Mouse (Mus musculus) liver (tissue): ENCODE measurements around the gene Ccdc157.
A peak's percentile ranks its signal among the peaks of the same experiment; 100 is the strongest.
"Not testable (repeated sequence)": the region's sequence is repeated elsewhere in the genome, so short reads cannot be mapped to it uniquely, and the experiment has no call there.

Experiments used
- DNase-seq: peaks from one replicate; pipeline ENCODE4 v3.0.0-alpha.2; 2020; ENCODE audit warnings: mixed read lengths

Gene Ccdc157

DNA sequence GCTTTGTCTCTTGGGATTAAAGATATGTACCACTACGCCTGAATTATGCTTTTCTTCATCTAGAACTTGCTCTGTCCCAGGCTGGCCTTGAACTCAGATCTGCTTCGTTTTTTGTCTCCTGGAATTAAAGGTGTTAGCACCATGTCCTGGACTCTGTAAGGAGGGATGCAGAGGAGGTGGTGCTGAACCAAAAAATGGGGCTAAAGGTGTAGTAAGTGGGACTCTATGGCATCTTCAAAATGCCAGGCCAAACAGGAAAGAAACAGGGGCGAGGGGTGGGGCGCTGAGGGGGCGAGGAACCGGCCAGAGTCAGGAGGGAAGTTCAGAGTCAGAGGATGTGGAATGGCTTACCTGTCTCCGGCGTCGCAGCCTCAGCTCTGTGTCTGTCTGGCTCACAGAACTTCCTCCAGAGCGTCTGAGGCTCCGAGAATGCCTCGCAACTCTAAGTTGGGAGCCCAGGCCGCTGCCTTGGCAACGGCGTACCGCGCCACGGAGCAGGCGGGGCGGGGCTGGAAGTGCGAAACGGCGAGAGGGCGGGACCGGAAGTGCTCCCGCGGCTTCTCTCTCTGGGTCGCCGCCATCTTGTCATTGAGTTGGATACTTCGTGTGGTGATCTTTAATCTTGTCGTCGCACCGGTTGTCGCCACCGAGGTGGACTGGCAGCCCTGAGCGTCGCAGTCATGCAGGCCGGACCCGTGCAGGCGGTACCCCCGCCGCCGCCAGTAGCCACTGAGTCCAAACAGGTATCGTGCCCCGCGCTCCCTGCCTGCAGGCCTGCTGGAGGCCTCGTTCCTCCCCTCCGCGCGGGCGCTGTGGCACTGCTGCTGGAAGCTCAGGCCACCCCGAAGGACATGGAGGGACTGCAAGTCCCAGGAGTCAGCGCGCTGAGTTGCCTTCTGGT lies at the start of gene Ccdc157, which contains the start of gene Sf3a1:
TSS of gene Ccdc157 (minus strand) at position 486 of the 901 bp plus-strand sequence.
TSS of gene Sf3a1 (plus strand) at position 543 of the 901 bp plus-strand sequence.
- DNase-seq: peak; percentile 92

DNA sequence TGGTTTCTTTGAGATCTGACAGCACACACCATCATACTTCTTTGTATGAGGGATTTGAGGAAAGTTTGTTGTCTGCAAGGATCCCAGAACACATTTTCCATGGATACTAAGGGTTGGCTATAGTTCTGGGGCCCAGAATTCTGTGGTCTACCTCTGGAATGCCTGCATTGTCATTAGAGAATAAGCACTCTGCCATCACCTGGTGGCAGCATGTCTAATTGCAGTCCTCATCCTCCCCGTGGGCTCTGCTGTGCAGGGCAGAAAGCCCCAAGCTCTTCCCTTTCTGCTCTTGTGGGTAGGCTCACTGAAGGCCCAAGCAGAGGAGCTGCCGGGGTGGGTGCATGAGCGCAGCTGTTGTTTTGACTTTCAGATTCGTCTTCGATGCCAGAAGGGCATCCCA lies 49.5 kb upstream of the Ccdc157 start:
- no peak for DNase-seq

DNA sequence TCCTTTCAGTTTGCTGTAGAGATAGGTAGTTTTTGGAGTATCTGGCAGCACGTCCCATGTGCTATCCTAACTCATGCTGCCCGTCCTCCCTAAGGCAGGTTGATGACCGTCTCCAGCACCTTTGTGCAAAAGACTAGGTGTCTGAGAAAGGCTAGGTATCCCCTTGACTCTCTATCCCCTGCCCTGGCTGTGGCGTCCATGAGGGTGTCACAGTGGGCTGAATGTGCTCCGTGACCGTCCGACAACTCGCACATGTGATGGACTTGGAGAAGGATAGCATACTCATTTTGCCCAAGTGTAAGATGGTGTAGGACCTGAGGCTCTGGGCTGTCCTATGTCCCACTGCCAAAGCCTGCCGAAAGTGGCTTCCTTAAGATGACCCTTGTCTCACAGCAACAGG lies 47.6 kb upstream of the Ccdc157 start:
- DNase-seq: no peak

DNA sequence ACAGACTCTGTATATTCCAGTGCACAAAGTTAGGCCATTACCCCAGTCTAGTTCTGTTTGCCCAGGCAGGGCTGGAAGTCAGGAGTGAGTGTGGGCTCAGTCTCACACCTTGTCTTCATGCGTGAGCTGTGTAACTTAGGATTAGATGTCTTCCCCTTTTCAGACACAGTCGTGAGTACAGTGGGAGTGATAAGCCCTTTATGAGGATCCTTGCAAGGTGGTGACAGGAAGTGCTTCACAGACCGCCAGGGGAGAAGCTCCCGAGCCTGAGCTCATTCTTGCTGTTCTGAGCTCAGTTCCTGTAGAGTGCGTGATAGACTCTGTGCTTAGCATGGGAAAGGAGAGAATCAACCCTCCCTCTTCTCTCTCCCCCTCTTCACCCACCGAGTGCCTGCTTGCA lies 46.5 kb upstream of the Ccdc157 start:
- no peak for DNase-seq

DNA sequence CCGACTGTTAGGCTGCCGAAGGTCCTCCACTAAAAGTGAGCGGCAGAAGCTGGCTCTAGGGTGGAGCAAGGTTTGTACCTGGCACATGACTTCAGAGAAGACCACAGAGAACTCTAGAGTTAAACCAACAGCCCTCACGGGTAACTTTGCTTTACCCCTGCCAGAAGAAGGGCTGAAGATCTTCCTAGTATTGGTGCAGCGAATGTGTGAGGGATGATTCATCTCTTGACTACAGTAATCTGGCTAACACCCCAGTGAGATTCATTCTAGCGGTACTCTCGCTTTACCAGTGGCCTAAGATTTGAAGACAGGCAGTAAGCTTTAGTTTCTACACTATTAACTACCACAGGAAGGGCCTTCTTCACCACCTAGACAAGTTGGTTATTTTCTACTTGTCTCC lies 45.9 kb upstream of the Ccdc157 start:
- DNase-seq: no peak

DNA sequence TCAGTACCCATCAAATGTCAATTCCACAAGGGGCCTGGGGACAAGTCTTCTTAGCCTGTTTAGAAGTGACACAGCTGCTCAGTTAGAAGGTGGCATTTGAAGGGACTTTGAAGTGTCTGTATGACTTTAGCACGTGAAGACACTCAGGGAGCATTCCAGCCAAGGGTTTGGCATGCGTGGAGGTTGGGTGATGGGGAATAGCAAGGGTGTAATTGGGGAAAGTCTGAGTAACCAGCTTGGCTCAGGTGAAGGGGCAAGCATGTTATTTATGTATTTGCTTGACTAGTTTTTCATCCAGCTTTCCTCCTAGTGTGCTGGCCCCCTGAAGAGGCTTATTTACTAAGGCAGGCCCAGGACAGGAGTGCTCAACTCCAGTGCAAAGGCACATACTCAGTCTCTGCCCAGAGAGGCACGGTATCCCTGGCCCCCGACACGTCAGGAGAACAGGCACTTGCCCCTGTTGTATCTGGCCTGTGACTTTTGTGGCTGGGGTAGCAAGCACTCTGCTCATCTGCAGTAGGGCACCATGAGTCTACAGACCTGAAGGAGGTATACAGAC lies 45.1 kb upstream of the Ccdc157 start:
- no peak for DNase-seq

DNA sequence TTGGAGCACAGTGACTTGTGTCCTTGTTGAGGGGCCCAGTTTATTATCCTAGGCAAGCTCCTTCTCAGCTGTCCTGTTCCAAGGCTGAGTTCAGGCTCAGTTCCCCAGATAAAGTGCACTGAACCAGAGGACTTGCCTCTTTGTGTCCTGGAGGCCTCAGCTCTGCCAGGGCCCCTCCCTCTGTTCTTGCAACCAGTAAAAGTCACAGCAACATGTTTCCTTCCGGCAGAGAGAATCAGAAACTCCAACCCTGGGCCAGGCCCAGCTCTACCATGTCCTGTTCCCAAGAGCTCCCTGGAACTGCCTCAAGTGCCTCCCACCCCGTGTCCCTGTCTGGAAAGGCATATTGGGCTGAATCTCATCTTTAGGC lies 43.6 kb upstream of the Ccdc157 start:
- DNase-seq: no peak

DNA sequence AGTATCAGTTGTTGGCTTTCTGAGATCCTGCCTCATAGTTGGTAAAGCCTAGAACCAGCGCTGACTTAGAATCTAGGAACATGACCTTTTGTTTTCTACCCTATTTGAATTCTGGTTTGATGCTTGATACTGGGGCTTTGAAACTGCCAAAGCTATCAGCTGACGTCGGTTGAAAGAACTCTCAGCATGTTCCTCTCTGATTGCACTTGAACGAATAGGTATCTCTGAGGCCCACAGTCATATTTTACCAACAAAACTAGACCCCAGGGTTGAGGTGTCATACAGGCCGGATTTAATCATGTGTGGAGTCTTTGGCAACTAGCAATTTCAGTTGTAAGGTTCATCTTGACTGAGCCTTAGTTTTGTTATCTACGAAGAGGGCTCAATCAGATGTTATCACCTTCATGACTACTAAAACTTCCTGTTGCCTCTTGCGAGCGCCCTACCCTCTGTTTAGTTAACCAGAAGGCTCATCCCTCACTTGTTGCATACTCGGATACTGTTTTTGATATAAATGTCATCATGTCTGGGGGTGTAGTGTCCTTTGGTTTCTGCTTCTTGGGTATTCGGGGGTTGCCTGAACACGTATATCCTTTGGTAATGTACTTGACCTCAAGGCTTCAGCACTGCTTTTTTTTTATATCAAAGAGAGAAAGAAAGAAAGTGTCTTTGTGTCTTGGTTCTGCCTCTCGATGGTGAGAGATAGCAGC lies 43.1 kb upstream of the Ccdc157 start:
- DNase-seq: no peak

DNA sequence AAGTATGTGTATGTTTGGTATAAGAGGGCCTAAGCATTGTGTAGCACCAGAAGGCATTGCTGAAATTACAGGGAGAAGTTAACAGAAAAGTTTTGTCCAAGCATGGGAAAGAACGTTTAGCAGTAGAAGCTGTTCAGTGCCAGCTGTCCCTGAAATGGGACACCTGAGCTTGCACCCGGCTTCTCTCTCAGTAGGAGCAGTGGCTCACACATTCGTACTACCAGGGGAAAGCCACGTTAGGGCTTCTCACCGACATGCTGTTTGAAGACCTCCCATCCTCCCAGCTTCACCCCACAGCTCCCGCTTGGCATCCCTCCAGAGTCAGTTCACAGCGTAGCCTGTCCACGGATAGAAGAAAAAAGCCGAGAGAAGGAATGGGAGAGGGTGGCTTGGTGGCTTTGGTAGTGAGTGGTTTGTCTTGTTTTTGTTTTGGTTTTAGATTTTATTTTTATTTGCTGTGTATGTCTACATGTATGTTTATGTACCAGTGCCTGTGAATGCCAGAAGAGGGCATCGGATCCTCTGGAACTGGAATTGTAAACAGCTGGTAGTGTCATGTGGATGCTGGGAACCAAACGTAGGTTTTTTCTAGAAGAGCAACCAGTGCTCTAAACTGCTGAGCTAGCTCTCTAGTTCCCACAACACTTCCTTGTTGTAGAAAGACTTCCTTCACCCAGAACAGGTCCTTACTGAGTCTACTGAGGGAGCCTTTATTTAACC lies 42.0 kb upstream of the Ccdc157 start:
- DNase-seq: no peak

DNA sequence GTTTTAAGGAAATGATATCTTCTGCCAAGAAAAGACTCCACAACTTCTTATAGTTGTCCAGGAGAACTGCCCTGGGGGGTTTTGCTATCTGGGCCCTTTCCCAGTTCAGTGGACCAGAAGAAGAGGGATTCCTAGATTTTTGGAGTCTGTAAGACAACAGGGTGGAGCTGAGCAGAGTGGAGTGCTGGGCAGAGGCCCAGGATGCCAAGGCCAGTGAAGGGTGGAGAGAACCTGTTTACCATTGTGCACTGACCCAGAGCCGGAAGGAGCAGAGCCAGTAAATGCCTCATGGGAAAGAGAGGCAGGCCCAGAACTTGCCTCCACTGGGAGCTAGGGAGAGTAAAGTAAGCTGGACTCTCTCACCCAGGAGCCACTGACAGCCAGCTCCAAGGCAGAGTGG lies 37.6 kb upstream of the Ccdc157 start:
- no peak for DNase-seq

DNA sequence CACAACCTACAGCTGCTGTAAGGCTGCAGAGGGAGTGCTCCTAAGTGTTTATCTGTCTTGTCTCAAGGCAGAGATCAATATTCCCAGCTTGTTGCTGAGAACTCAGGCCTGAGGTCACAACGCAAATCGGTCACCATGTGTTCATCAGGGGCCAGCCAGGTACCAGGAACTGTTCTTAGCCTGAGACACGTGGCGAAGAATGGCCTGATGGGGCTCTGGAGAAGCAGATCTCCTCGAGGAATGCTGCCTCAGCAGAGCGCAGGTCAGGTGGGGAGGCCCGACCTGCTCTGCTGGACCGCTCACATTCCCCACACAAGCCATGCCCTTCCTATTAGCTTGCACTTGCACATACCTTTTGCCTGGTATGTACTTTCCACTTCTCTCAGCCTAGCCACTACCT lies 36.5 kb upstream of the Ccdc157 start:
- no peak for DNase-seq

DNA sequence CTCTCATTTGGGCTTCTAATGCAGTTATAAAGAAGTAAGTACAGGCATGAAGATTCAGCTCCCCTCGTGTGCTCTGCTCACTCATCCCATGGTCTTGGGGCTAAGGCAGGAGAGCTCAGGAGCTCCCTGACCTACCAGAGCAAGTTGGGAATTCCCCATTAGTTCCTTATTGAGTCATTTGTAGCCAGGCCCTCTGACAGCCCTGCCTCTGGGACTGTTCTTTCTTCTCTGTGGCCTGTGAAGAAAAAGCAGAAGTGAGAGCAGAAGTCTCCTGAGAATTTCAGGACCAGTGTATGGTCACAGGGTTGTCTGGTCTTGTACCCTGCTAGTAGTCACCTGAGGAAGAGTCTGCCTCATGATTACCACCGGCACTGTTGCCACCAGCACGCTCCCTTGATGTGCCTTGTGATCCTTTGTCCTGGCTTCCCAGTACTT lies 35.5 kb upstream of the Ccdc157 start:
- DNase-seq: no peak

DNA sequence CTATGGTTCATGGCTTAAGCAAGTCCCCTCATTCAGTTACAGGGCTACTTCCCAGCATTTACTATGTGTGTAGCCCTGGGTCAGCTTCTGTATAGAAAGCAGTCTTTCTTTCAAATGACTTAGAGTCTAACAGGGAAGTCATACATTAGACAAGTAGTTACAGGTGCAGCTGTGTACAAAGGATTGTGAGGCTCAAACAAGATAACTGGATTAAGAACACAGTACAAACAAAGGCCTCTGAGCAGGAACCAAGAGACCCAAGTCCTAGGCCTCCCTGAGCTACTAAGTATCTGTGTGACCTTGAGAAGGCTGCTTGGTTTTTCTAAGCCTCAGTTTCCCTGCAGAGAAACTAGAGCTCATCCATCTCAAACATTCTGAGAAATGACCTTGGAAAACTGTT lies 33.3 kb upstream of the Ccdc157 start:
- no peak for DNase-seq

DNA sequence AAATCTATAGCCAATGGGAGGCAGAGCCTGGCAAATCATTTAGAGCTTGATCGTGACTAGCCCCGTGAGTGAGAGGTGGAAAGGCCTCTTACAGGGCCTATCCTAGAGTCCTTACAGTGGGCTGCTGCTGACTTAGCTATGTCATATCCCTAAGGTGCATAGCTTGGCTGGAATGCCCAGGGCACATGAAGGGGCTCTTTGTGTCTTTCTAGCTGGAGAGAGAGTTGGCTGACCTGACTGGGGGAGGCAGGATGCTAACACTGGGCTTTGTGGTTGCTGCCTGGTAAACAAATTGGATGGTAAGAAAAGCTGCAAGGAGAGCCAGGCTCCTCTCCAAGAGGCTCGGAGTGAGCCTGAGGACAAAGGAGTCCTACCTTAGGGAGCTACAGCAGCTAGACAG lies 32.7 kb upstream of the Ccdc157 start:
- no peak for DNase-seq

DNA sequence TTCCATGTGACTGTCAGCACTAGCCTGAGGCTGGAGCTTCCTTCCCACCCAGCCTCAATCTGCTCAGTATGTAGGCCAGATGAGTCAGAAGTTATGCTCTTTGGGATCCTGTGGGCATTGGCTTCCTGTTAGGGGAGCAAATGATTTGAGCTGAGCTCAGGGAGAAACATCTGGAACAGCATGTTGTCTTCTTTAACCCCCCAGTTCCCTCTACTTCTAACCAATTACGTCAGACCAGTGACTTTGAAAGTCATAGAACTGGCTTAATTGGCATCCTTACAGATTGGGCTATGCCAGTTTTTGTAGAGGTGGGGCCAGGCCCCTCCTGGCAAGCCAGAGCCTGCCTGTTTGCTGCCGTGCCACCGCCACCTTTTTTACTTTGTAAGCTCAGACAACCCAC lies 30.6 kb upstream of the Ccdc157 start:
- no peak for DNase-seq

DNA sequence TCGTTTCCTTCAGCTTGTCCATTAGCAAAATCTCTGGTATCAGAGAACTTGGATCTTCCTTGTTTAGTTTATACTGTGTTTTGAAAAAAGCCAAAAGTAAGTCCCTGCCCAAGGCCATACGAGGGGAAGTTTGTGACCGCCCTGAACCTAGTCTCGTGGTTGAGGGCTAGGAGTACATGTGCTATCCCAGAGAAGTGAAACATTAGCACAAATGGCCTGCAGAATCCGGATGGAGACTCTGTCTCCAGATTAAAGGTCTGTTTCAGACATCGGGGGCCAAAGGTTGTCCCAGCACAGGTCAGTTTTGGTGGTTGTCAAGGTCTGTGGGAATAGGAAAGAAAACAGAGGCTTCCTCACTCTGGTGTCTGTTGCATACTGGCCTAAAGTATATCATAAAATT lies 29.1 kb upstream of the Ccdc157 start:
- no peak for DNase-seq

DNA sequence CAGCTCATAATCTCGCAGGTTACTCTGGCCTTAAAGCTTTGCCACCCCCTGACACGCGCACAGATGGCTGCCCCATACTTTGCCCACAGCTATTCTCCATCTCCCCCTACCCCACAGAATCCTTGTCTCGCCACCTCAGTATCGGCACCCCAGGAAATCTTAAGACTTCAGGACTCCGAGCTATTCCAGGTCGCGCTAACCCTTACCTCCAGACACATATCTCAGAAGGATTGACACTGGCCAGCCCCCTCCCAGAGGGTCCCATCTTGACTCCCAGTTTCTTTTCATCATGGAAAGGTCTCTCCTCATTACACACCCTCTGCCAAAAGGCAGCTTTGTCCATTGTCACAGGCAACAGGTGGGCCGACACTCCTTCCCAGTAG lies 27.2 kb upstream of the Ccdc157 start:
- no peak for DNase-seq

DNA sequence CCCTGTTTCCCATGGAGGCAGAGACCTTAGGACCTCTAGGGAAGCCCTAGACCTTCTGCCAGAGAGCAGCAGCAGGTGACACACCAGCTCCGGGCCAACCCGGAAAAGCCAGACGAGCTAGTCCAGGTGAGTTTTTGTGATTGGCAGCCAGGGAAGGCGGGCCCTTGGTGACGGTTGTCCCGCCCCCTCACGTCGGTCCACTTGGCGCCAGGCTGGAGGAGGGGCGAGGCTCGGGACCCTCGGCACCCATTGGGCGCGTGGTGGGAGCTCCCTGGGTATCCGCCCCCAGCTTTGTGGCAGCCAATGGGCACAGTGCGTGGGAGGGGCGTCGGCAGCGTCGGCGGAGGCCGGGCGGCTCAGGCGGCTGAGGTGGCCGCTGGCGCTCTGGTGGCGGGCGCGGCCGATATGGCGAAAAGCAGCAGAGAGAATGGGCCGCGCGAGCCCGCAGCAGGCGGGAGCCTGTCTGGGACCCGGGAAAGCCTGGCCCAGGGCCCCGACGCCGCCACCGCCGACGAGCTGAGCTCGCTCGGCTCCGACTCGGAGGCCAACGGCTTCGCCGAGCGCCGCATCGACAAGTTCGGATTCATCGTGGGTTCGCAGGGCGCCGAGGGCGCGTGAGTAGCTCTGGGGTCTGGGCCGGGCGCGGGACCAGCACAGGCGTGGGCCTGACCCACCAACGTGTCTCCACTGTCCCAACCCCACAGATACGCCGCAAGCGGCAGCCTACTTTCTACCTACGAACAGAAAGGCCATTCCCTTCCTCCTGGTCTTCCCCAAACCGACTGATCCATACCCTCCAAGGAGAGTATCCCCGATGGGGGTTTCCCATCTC lies 26.6 kb upstream of the Ccdc157 start, which contains the start of gene Tbc1d10a:
TSS of gene Tbc1d10a (plus strand) at position 304 of the 832 bp plus-strand sequence.
- peak; percentile 99 for DNase-seq

DNA sequence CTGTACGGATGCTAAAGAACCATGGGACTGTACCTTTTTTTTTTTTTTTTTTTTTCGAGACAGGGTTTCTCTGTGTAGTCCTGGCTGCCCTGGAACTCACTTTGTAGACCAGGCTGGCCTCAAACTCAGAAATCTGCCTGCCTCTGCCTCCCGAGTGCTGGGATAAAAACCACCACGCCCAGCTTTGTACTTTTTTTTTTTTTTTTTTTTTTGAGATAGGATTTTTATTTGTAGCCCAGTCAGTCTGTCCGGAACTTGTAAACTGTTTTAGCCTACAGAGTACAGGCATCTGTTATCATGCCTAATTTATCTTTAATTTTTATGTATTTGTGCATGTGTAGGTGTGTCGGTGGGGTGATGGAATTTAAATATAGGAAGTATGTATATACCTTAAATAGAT lies 25.4 kb upstream of the Ccdc157 start:
- not testable (repeated sequence) for DNase-seq

DNA sequence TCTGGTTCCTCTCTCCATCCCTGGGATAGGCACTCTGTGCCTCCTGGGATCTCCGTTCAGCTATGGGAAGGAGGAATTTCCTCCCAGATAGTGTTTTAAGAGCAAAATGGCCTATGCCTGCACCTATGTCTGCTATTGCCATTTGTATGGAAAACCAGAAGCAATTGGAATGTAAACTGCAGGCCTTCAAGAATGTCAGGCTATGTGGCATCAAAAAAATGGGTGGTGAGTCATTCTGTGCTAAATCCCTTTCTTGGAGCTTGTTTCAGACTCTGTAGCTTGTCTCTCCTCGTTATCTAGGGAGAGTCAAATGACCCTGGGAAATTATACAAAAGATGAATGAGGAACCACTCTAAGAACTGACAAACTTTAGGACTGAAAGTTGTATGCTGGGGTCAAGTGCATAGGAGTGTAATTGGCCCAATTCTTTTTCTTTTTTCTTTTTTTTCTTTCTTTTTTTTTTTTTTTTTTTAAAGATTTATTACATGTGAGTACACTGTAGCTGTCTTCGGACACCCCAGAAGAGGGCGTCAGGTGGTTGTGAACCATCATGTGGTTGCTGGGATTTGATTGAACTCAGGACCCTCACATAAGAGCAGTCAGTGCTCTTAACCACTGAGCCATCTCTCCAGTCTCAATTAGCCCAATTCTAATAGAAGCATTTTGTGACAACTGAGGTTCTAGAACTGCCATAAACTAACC lies 24.3 kb upstream of the Ccdc157 start:
- DNase-seq: no peak

DNA sequence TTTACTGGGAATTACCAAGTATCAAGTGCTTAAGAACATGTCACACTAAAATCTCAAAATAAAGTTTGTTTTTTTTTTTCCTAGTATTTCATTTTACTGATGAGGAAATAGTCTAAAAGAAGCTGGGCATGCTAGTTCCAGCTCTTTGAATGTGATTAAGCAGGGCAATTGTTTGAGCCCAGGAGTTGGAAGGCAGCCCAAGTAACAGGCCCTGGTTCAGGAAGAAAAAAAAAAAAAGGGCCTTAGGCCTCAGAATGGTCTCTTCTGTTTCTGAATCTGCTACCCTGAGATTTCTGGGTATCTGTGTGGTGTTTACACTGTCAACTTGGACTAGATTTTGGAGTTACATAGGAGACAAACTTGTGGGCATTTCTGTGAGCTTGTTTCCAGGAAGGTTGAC lies 23.4 kb upstream of the Ccdc157 start:
- no peak for DNase-seq

DNA sequence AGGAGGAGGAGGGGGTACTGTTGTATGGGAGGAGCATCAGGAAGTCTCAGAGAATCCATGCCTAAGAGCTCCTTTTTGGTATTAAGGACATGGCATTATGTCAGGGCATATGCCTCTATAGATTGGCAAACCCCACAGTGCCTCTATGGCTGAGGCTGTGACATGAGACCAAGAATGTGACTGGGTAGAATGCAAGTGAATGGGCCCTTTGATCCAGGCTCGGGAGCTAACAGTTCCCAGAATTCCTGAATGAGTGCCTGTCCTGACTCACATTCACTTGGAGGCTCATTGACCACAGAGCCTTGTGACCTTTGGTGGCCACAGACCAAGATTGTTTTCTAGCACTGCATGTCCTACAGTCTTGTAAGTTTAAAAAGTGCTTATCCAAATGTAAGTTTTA lies 22.0 kb upstream of the Ccdc157 start:
- DNase-seq: no peak
